Mouse (Mus musculus) stomach, embryonic 16.5 days (tissue): ENCODE data around the gene Arl6ip5. TPM values are rescaled to one million over a fixed set of nuclear protein-coding genes. Genes with fewer than 3 reads are reported as not detected.
A peak's percentile ranks its signal among the peaks of the same experiment; 100 is the strongest.

ENCODE experiments used
- ATAC-seq: fragments of 200-750 bp; cut with Nextera tagmentation; 2 replicates; pipeline ENCODE4 v1.8.0; 2017; ENCODE audit warnings: moderate number of reproducible peaks, moderate TSS enrichment; ENCODE audit not compliant: insufficient read depth, low FRiP score
- H3K27ac ChIP-seq: fragments of 300-500 bp; sonication (generic); 2 replicates; pipeline ENCODE4 v1.5.1; 2014; ENCODE audit warnings: low read length
- H3K27me3 ChIP-seq: fragments of 300-500 bp; sonication (generic); 2 replicates; pipeline ENCODE4 v1.6.1; 2014; ENCODE audit warnings: low read length, control low read depth, mixed read lengths; ENCODE audit not compliant: control insufficient read depth, insufficient read depth
- H3K36me3 ChIP-seq: fragments of 300-500 bp; sonication (generic); 2 replicates; pipeline ENCODE4 v1.6.1; 2014; ENCODE audit warnings: low read length; ENCODE audit not compliant: control insufficient read depth, insufficient read depth
- H3K4me1 ChIP-seq: fragments of 300-500 bp; sonication (generic); 2 replicates; pipeline ENCODE4 v1.6.1; 2014; ENCODE audit warnings: low read length, control low read depth, mixed read lengths; ENCODE audit not compliant: control insufficient read depth, insufficient read depth
- H3K4me2 ChIP-seq: fragments of 300-500 bp; sonication (generic); 2 replicates; pipeline ENCODE4 v1.6.1; 2014; ENCODE audit warnings: low read depth, low read length, mixed read lengths
- H3K4me3 ChIP-seq: fragments of 300-500 bp; sonication (generic); replicated peaks from 2 replicates; pipeline ENCODE4 v1.5.1; 2014; ENCODE audit warnings: mild to moderate bottlenecking, low read length
- H3K9ac ChIP-seq: fragments of 300-500 bp; sonication (generic); 2 replicates; pipeline ENCODE4 v1.6.1; 2014; ENCODE audit warnings: low read length
- H3K9me3 ChIP-seq: fragments of 300-500 bp; sonication (generic); replicated peaks from 2 replicates; pipeline ENCODE4 v1.6.1; 2016; ENCODE audit warnings: low read length, control low read depth; ENCODE audit not compliant: control insufficient read depth
- WGBS: fragments of 180-500 bp; shearing (Covaris S2); extraction: QIAGEN DNeasy Blood & Tissue Kit; methylation state at CpG from one replicate; pipeline ENCODE4 v1.1.7; 2014; 5-methylcytosine and 5-hydroxymethylcytosine counted together
- polyA plus RNA-seq: library from polyadenylated mRNA; unstranded; fragments of >200 nt; fragmentation: Nextera tagmentation; extraction: Ambion mirVana; gene quantifications from 2 replicates; pipeline ENCODE4 v1.2.1, GENCODE M21; 2015

Gene Arl6ip5
- polyA plus RNA-seq, result 77.0 and 93.1 TPM in 2 replicates

- Histone ChIP-seq H3K27ac (peak within 1 kb of the TSS; percentile 79), H3K9me3 (no peaks in the 10 kb centered on the region), H3K9ac (peak within 1 kb of the TSS; percentile 85), H3K27me3 (no peaks in the 10 kb centered on the region), H3K4me1 (peaks cover 8% of the 10 kb centered on the region), H3K4me3 (peak within 1 kb of the TSS; percentile 82), H3K36me3 (no peaks in the 10 kb centered on the region), H3K4me2 (peak within 1 kb of the TSS; percentile 84)
- ATAC-seq, result peak; percentile 71
- WGBS, result 8% methylated on average over 32 of the region's 32 CpGs
These were observed at the start of gene Arl6ip5 for GRCm38 (mm10) chr6:97210191-97210961. Gene Arl6ip5 (plus strand): TSS chr6:97210689.

GRCm38 (mm10) chr6:97175716-97176115 is 34.8 kb upstream of the Arl6ip5 start:
- no peaks in the 10 kb centered on the region for H3K9me3 ChIP-seq
- H3K27me3 ChIP-seq, result no peaks in the 10 kb centered on the region
- H3K4me1 ChIP-seq, result peaks cover 10% of the 10 kb centered on the region
- 77% methylated on average over 11 of the region's 11 CpGs for WGBS
- no peak overlapping the region for H3K4me3 ChIP-seq
- H3K27ac ChIP-seq, result no peak overlapping the region
- H3K4me2 ChIP-seq, result no peak overlapping the region
- ATAC-seq, result no peak
- no peak overlapping the region for H3K9ac ChIP-seq
- peaks cover 11% of the 10 kb centered on the region for H3K36me3 ChIP-seq

- WGBS, result under 1% methylated on average over 71 of the region's 80 CpGs
- peak within 1 kb of the TSS; percentile 96 for H3K27ac ChIP-seq
- H3K4me2 ChIP-seq, result peak within 1 kb of the TSS; percentile 71
- H3K9me3 ChIP-seq, result no peaks in the 10 kb centered on the region
- H3K9ac ChIP-seq, result peak within 1 kb of the TSS; percentile 99
- no peaks in the 10 kb centered on the region for H3K27me3 ChIP-seq
- H3K4me1 ChIP-seq, result peaks cover 10% of the 10 kb centered on the region
- no peaks in the 10 kb centered on the region for H3K36me3 ChIP-seq
- peak within 1 kb of the TSS; percentile 99 for H3K4me3 ChIP-seq
- ATAC-seq, result peak; percentile 99
These were observed 31.8 kb upstream of the Arl6ip5 start, which contains the start of gene Tmf1 for GRCm38 (mm10) chr6:97178491-97179366. Gene Tmf1 (minus strand): TSS chr6:97179122.

- H3K27ac ChIP-seq, result peak overlapping the region; percentile 96
- peak overlapping the region; percentile 99 for H3K9ac ChIP-seq
- H3K4me1 ChIP-seq, result peaks cover 10% of the 10 kb centered on the region
- peak; percentile 64 for ATAC-seq
- no peaks in the 10 kb centered on the region for H3K9me3 ChIP-seq
- H3K36me3 ChIP-seq, result 0 out of 2 replicates have a peak, but pooled peaks cover 2% of the 10 kb centered on the region
- H3K4me3 ChIP-seq, result peak overlapping the region; percentile 99
- no peaks in the 10 kb centered on the region for H3K27me3 ChIP-seq
- WGBS, result 7% methylated on average over 11 of the region's 11 CpGs
- peak overlapping the region; percentile 64 for H3K4me2 ChIP-seq
These were observed 31.1 kb upstream of the Arl6ip5 start for GRCm38 (mm10) chr6:97179367-97179828.

- WGBS, result 61% methylated on average over 3 of the region's 3 CpGs
These were observed 10.1 kb upstream of the Arl6ip5 start for GRCm38 (mm10) chr6:97200437-97200836.

GRCm38 (mm10) chr6:97202477-97202876 is 8.0 kb upstream of the Arl6ip5 start:
- no peak for ATAC-seq
- no peak overlapping the region for H3K9ac ChIP-seq
- no peak overlapping the region for H3K4me2 ChIP-seq
- H3K4me3 ChIP-seq, result no peak overlapping the region
- peaks cover 11% of the 10 kb centered on the region for H3K4me1 ChIP-seq
- H3K9me3 ChIP-seq, result no peaks in the 10 kb centered on the region
- 72% methylated on average over 3 of the region's 3 CpGs for WGBS
- no peaks in the 10 kb centered on the region for H3K27me3 ChIP-seq
- H3K27ac ChIP-seq, result no peak overlapping the region
- H3K36me3 ChIP-seq, result peaks cover 3% of the 10 kb centered on the region

More at GRCm38 (mm10) chr6:97200437-97200836, 10.1 kb upstream of the Arl6ip5 start:
- Histone ChIP-seq H3K27ac (no peak overlapping the region), H3K27me3 (no peaks in the 10 kb centered on the region), H3K9ac (no peak overlapping the region), H3K4me3 (no peak overlapping the region), H3K9me3 (no peaks in the 10 kb centered on the region), H3K4me2 (no peak overlapping the region), H3K36me3 (peaks cover 19% of the 10 kb centered on the region), H3K4me1 (peaks cover 11% of the 10 kb centered on the region)
- ATAC-seq, result no peak

GRCm38 (mm10) chr6:97204252-97204869 is 6.1 kb upstream of the Arl6ip5 start:
- Histone ChIP-seq H3K27me3 (no peaks in the 10 kb centered on the region), H3K9ac (peak overlapping the region; percentile 98), H3K27ac (peak overlapping the region; percentile 86), H3K4me1 (peaks cover 11% of the 10 kb centered on the region), H3K36me3 (no peaks in the 10 kb centered on the region; the same call in 1 of the 2 replicates), H3K4me2 (peak overlapping the region; percentile 79), H3K4me3 (peak overlapping the region; percentile 92), H3K9me3 (no peaks in the 10 kb centered on the region)
- WGBS, result 10% methylated on average over 9 of the region's 9 CpGs
- no peak for ATAC-seq

GRCm38 (mm10) chr6:97204952-97205351 is 5.5 kb upstream of the Arl6ip5 start:
- Histone ChIP-seq H3K4me1 (peaks cover 11% of the 10 kb centered on the region), H3K27ac (peak overlapping the region; percentile 86), H3K4me2 (peak overlapping the region; percentile 79), H3K36me3 (no peaks in the 10 kb centered on the region; the same call in 1 of the 2 replicates), H3K9me3 (no peaks in the 10 kb centered on the region), H3K4me3 (peak overlapping the region; percentile 92), H3K9ac (peak overlapping the region; percentile 98), H3K27me3 (no peaks in the 10 kb centered on the region)
- ATAC-seq, result peak; percentile 12
- WGBS, result under 1% methylated on average over 16 of the region's 16 CpGs
